Mouse (Mus musculus): Measurements from ENCODE around the gene Esp6. TPM values are rescaled to one million over a fixed set of nuclear protein-coding genes. Genes with fewer than 3 reads are reported as not detected.
"Not testable (repeated sequence)": the region's sequence is repeated elsewhere in the genome, so short reads cannot be mapped to it uniquely, and the experiment has no call there.

Esp6 gene
- polyA plus RNA-seq (2015; fragmentation: Nextera tagmentation; extraction: Ambion mirVana) = not detected in 2 replicates

GRCm38 (mm10) chr17:40561207-40561606 lies at the start of gene Esp6:
TSS of gene Esp6 (plus strand) at chr17:40561507.
- Histone ChIP-seq H3K4me3 (replicated peaks) (no peak within 1 kb of the TSS), H3K9ac (no peak within 1 kb of the TSS), H3K27me3 (replicated peaks) (no peaks in the 10 kb centered on the region), H3K27ac (no peak within 1 kb of the TSS), H3K36me3 (no peaks in the 10 kb centered on the region), H3K4me1 (no peaks in the 10 kb centered on the region), H3K4me2 (no peak within 1 kb of the TSS), H3K9me3 (no peaks in the 10 kb centered on the region)
- 83% methylated on average over 5 of the region's 5 CpGs for WGBS
- ATAC-seq (ENCODE audit: insufficient read depth, low FRiP score, low read depth) = no peak

- Histone ChIP-seq H3K9ac (no peak within 1 kb of the TSS), H3K27ac (no peak within 1 kb of the TSS), H3K4me1 (no peaks in the 10 kb centered on the region), H3K4me2 (no peak within 1 kb of the TSS), H3K4me3 (replicated peaks) (no peak within 1 kb of the TSS), H3K36me3 (no peaks in the 10 kb centered on the region), H3K27me3 (replicated peaks) (no peaks in the 10 kb centered on the region), H3K9me3 (no peaks in the 10 kb centered on the region)
- no peak for ATAC-seq (ENCODE audit: insufficient read depth, low FRiP score, low read depth)
- WGBS = 47% methylated on average over 3 of the region's 3 CpGs
Observed at GRCm38 (mm10) chr17:40519818-40520217, 41.5 kb upstream of the Esp6 start, which contains the start of gene Esp8. TSS of gene Esp8 (plus strand) at chr17:40520022.

- no peaks in the 10 kb centered on the region for H3K4me1 ChIP-seq
- H3K27ac ChIP-seq = no peak overlapping the region
- H3K4me2 ChIP-seq = no peak overlapping the region
- H3K4me3 ChIP-seq (replicated peaks) = no peak overlapping the region
- H3K36me3 ChIP-seq = no peaks in the 10 kb centered on the region
- H3K9me3 ChIP-seq = no peaks in the 10 kb centered on the region
- no peaks in the 10 kb centered on the region for H3K27me3 ChIP-seq (replicated peaks)
- ATAC-seq (ENCODE audit: insufficient read depth, low FRiP score, low read depth) = no peak
- WGBS = 62% methylated on average over 3 of the region's 3 CpGs
- H3K9ac ChIP-seq = no peak overlapping the region
Observed at GRCm38 (mm10) chr17:40529813-40530212, 31.5 kb upstream of the Esp6 start.

- peak; percentile 63; the same call in 1 of the 2 replicates for ATAC-seq (ENCODE audit: insufficient read depth, low FRiP score, low read depth)
- H3K36me3 ChIP-seq = no peaks in the 10 kb centered on the region
- 62% methylated on average over 1 of the region's 1 CpGs for WGBS
Observed at GRCm38 (mm10) chr17:40531147-40531546, 30.2 kb upstream of the Esp6 start.

GRCm38 (mm10) chr17:40547005-40547404 lies 14.3 kb upstream of the Esp6 start:
- ATAC-seq (ENCODE audit: insufficient read depth, low FRiP score, low read depth); H3K9ac ChIP-seq; H3K4me1 ChIP-seq; H3K4me2 ChIP-seq; H3K4me3 ChIP-seq (replicated peaks); H3K9me3 ChIP-seq; H3K36me3 ChIP-seq; H3K27me3 ChIP-seq (replicated peaks); H3K27ac ChIP-seq: not testable (repeated sequence)
- 29% methylated on average over 5 of the region's 5 CpGs for WGBS

More at GRCm38 (mm10) chr17:40531147-40531546, 30.2 kb upstream of the Esp6 start:
- Histone ChIP-seq H3K4me1 (no peaks in the 10 kb centered on the region), H3K4me3 (replicated peaks) (no peak overlapping the region), H3K9ac (no peak overlapping the region), H3K27me3 (replicated peaks) (no peaks in the 10 kb centered on the region), H3K4me2 (no peak overlapping the region), H3K9me3 (no peaks in the 10 kb centered on the region), H3K27ac (no peak overlapping the region)

GRCm38 (mm10) chr17:40553470-40553869 lies 7.8 kb upstream of the Esp6 start:
- H3K9ac ChIP-seq = no peak overlapping the region
- H3K4me2 ChIP-seq = no peak overlapping the region
- no peak overlapping the region for H3K27ac ChIP-seq
- no peaks in the 10 kb centered on the region for H3K4me1 ChIP-seq
- no peak for ATAC-seq (ENCODE audit: insufficient read depth, low FRiP score, low read depth)
- H3K27me3 ChIP-seq (replicated peaks) = no peaks in the 10 kb centered on the region
- no peak overlapping the region for H3K4me3 ChIP-seq (replicated peaks)
- H3K9me3 ChIP-seq = no peaks in the 10 kb centered on the region
- WGBS = 54% methylated on average over 1 of the region's 1 CpGs
- no peaks in the 10 kb centered on the region for H3K36me3 ChIP-seq

- WGBS = 49% methylated on average over 6 of the region's 6 CpGs
- ATAC-seq (ENCODE audit: insufficient read depth, low FRiP score, low read depth); H3K4me2 ChIP-seq; H3K4me1 ChIP-seq; H3K27ac ChIP-seq; H3K4me3 ChIP-seq (replicated peaks); H3K9me3 ChIP-seq; H3K27me3 ChIP-seq (replicated peaks); H3K9ac ChIP-seq; H3K36me3 ChIP-seq: not testable (repeated sequence)
Observed at GRCm38 (mm10) chr17:40583906-40584305, 22.6 kb downstream of the Esp6 start.

GRCm38 (mm10) chr17:40591297-40591696 lies 30.0 kb downstream of the Esp6 start:
- Histone ChIP-seq H3K27me3 (replicated peaks) (no peaks in the 10 kb centered on the region), H3K4me3 (replicated peaks) (no peak overlapping the region), H3K4me2 (no peak overlapping the region), H3K27ac (no peak overlapping the region), H3K9me3 (no peaks in the 10 kb centered on the region), H3K4me1 (no peaks in the 10 kb centered on the region), H3K9ac (no peak overlapping the region), H3K36me3 (no peaks in the 10 kb centered on the region)
- no peak for ATAC-seq (ENCODE audit: insufficient read depth, low FRiP score, low read depth)

GRCm38 (mm10) chr17:40598294-40598693 lies 37.0 kb downstream of the Esp6 start, which contains the start of gene Esp4:
TSS of gene Esp4 (plus strand) at chr17:40598594.
- no peaks in the 10 kb centered on the region for H3K9me3 ChIP-seq
- no peaks in the 10 kb centered on the region for H3K27me3 ChIP-seq (replicated peaks)
- H3K9ac ChIP-seq = no peak within 1 kb of the TSS
- H3K4me1 ChIP-seq = no peaks in the 10 kb centered on the region
- no peak within 1 kb of the TSS for H3K4me2 ChIP-seq
- no peak within 1 kb of the TSS for H3K4me3 ChIP-seq (replicated peaks)
- ATAC-seq (ENCODE audit: insufficient read depth, low FRiP score, low read depth) = no peak
- H3K36me3 ChIP-seq = no peaks in the 10 kb centered on the region
- H3K27ac ChIP-seq = no peak within 1 kb of the TSS

Other genes with a start within 250 kb of the Esp6 start
- gene Crisp1, start 242.3 kb upstream of the Esp6 start, polyA plus RNA-seq (2015; fragmentation: Nextera tagmentation; extraction: Ambion mirVana) = 0.09 TPM in 1 of 2 replicates, not detected in the other
- gene Esp8, start 41.5 kb upstream of the Esp6 start, polyA plus RNA-seq (2015; fragmentation: Nextera tagmentation; extraction: Ambion mirVana) = 0.37 and 0.39 TPM in 2 replicates
- not detected in 2 replicates for gene Esp4, start 37.1 kb downstream of the Esp6 start, polyA plus RNA-seq (2015; fragmentation: Nextera tagmentation; extraction: Ambion mirVana)
- not detected in 2 replicates for gene Esp3, start 70.6 kb downstream of the Esp6 start, polyA plus RNA-seq (2015; fragmentation: Nextera tagmentation; extraction: Ambion mirVana)
- not detected in 2 replicates for gene Esp1, start 165.6 kb downstream of the Esp6 start, polyA plus RNA-seq (2015; fragmentation: Nextera tagmentation; extraction: Ambion mirVana)
- not detected in 2 replicates for gene Crisp2, start 245.5 kb downstream of the Esp6 start, polyA plus RNA-seq (2015; fragmentation: Nextera tagmentation; extraction: Ambion mirVana)
- 7.1 and 16.6 TPM in 2 replicates for gene Rhag, start 249.6 kb downstream of the Esp6 start, polyA plus RNA-seq (2015; fragmentation: Nextera tagmentation; extraction: Ambion mirVana)

All from stomach, embryonic 15.5 days (tissue).